Mouse (Mus musculus) neural tube, embryonic 15.5 days (tissue): ENCODE measurements around the gene Eda. TPM values are rescaled to one million over a fixed set of nuclear protein-coding genes. Genes with fewer than 3 reads are reported as not detected.
A peak's percentile ranks its signal among the peaks of the same experiment; 100 is the strongest.

ENCODE experiments used
- ATAC-seq: fragments of 200-750 bp; cut with Nextera tagmentation; 2 replicates; pipeline ENCODE4 v1.8.0; 2017; ENCODE audit warnings: mild to moderate bottlenecking, moderate TSS enrichment, moderate library complexity; ENCODE audit not compliant: low FRiP score
- H3K27ac ChIP-seq: fragments of 300-500 bp; sonication (generic); replicated peaks from 2 replicates; pipeline ENCODE4 v1.5.1; 2015; ENCODE audit warnings: mild to moderate bottlenecking, inconsistent platforms
- H3K27me3 ChIP-seq: fragments of 300-500 bp; sonication (generic); replicated peaks from 2 replicates; pipeline ENCODE4 v1.6.1; 2015; ENCODE audit warnings: inconsistent platforms
- H3K36me3 ChIP-seq: fragments of 300-500 bp; sonication (generic); 2 replicates; pipeline ENCODE4 v1.6.1; 2015; ENCODE audit warnings: inconsistent platforms
- H3K4me1 ChIP-seq: fragments of 300-500 bp; sonication (generic); 2 replicates; pipeline ENCODE4 v1.6.1; 2015; ENCODE audit warnings: inconsistent platforms
- H3K4me2 ChIP-seq: fragments of 300-500 bp; sonication (generic); 2 replicates; pipeline ENCODE4 v1.6.1; 2015; ENCODE audit warnings: inconsistent platforms, mild to moderate bottlenecking, moderate library complexity
- H3K4me3 ChIP-seq: fragments of 300-500 bp; sonication (generic); replicated peaks from 2 replicates; pipeline ENCODE4 v1.5.1; 2015; ENCODE audit warnings: mild to moderate bottlenecking, inconsistent platforms
- H3K9ac ChIP-seq: fragments of 300-500 bp; sonication (generic); replicated peaks from 2 replicates; pipeline ENCODE4 v1.6.1; 2015; ENCODE audit warnings: mild to moderate bottlenecking, inconsistent platforms
- H3K9me3 ChIP-seq: fragments of 300-500 bp; sonication (generic); replicated peaks from 2 replicates; pipeline ENCODE4 v1.6.1; 2016; ENCODE audit warnings: inconsistent platforms
- WGBS: fragments of 180-500 bp; shearing (Covaris S2); methylation state at CpG from one replicate; pipeline ENCODE4 v1.1.7; 2015; ENCODE audit warnings: mixed read lengths; 5-methylcytosine and 5-hydroxymethylcytosine counted together
- polyA plus RNA-seq: library from polyadenylated mRNA; unstranded; fragments of >200 nt; fragmentation: Nextera tagmentation; extraction: Ambion mirVana; gene quantifications from 2 replicates; pipeline ENCODE4 v1.2.1, GENCODE M21; 2015

The Eda gene
- polyA plus RNA-seq, 1 experiment from 2014 or later = 1.8 TPM

- no peak overlapping the region for H3K4me2 ChIP-seq
- no peaks in the 10 kb centered on the region for H3K4me1 ChIP-seq
- H3K27ac ChIP-seq = no peak overlapping the region
- no peaks in the 10 kb centered on the region for H3K36me3 ChIP-seq
- no peaks in the 10 kb centered on the region for H3K27me3 ChIP-seq
- no peak overlapping the region for H3K9ac ChIP-seq
- H3K4me3 ChIP-seq = no peak overlapping the region
- ATAC-seq = no peak
- H3K9me3 ChIP-seq = no peaks in the 10 kb centered on the region
Observed at GRCm38 (mm10) chrX:100313652-100314051, 338.2 kb downstream of the Eda start.

- Histone ChIP-seq H3K27me3 (no peaks in the 10 kb centered on the region), H3K36me3 (no peaks in the 10 kb centered on the region), H3K9me3 (no peaks in the 10 kb centered on the region), H3K27ac (no peak overlapping the region), H3K4me3 (no peak overlapping the region), H3K4me2 (no peak overlapping the region), H3K4me1 (no peaks in the 10 kb centered on the region), H3K9ac (no peak overlapping the region)
- ATAC-seq = no peak
Observed at GRCm38 (mm10) chrX:100314172-100314902, 338.9 kb downstream of the Eda start.

GRCm38 (mm10) chrX:100340687-100341086, 365.3 kb downstream of the Eda start:
- Histone ChIP-seq H3K9me3 (no peaks in the 10 kb centered on the region), H3K9ac (no peak overlapping the region), H3K4me2 (no peak overlapping the region), H3K36me3 (no peaks in the 10 kb centered on the region), H3K4me1 (no peaks in the 10 kb centered on the region), H3K4me3 (no peak overlapping the region), H3K27me3 (peaks cover 6% of the 10 kb centered on the region; the same call in 1 of the 2 replicates), H3K27ac (no peak overlapping the region)
- 83% methylated on average over 2 of the region's 2 CpGs for WGBS
- no peak for ATAC-seq

GRCm38 (mm10) chrX:100344433-100344832, 369.0 kb downstream of the Eda start:
- no peak overlapping the region for H3K4me2 ChIP-seq
- H3K9ac ChIP-seq = no peak overlapping the region
- H3K9me3 ChIP-seq = no peaks in the 10 kb centered on the region
- no peak overlapping the region for H3K4me3 ChIP-seq
- peaks cover 6% of the 10 kb centered on the region; the same call in 1 of the 2 replicates for H3K27me3 ChIP-seq
- WGBS = 83% methylated on average over 2 of the region's 2 CpGs
- ATAC-seq = no peak
- no peaks in the 10 kb centered on the region for H3K4me1 ChIP-seq
- H3K36me3 ChIP-seq = no peaks in the 10 kb centered on the region
- H3K27ac ChIP-seq = no peak overlapping the region

GRCm38 (mm10) chrX:100356974-100357373, 381.6 kb downstream of the Eda start:
- H3K27ac ChIP-seq = no peak overlapping the region
- no peak for ATAC-seq
- H3K9ac ChIP-seq = no peak overlapping the region
- WGBS = 86% methylated on average over 2 of the region's 2 CpGs
- H3K4me1 ChIP-seq = no peaks in the 10 kb centered on the region
- no peaks in the 10 kb centered on the region; the same call in 1 of the 2 replicates for H3K27me3 ChIP-seq
- no peaks in the 10 kb centered on the region for H3K36me3 ChIP-seq
- no peak overlapping the region for H3K4me2 ChIP-seq
- H3K4me3 ChIP-seq = no peak overlapping the region
- no peaks in the 10 kb centered on the region for H3K9me3 ChIP-seq

- H3K4me1 ChIP-seq = no peaks in the 10 kb centered on the region
- no peaks in the 10 kb centered on the region for H3K27me3 ChIP-seq
- no peaks in the 10 kb centered on the region for H3K9me3 ChIP-seq
- H3K27ac ChIP-seq = no peak overlapping the region
- no peak overlapping the region for H3K9ac ChIP-seq
- H3K4me3 ChIP-seq = no peak overlapping the region
- H3K36me3 ChIP-seq = no peaks in the 10 kb centered on the region
- H3K4me2 ChIP-seq = no peak overlapping the region
- ATAC-seq = no peak
- 93% methylated on average over 1 of the region's 1 CpGs for WGBS
Observed at GRCm38 (mm10) chrX:100389887-100390286, 414.5 kb downstream of the Eda start.

GRCm38 (mm10) chrX:100392304-100392703, 416.9 kb downstream of the Eda start:
- no peak overlapping the region for H3K4me3 ChIP-seq
- H3K9ac ChIP-seq = no peak overlapping the region
- no peaks in the 10 kb centered on the region for H3K27me3 ChIP-seq
- ATAC-seq = no peak
- H3K9me3 ChIP-seq = no peaks in the 10 kb centered on the region
- no peak overlapping the region for H3K4me2 ChIP-seq
- H3K4me1 ChIP-seq = no peaks in the 10 kb centered on the region
- no peak overlapping the region for H3K27ac ChIP-seq
- 40% methylated on average over 6 of the region's 6 CpGs for WGBS
- no peaks in the 10 kb centered on the region for H3K36me3 ChIP-seq

- H3K4me1 ChIP-seq = no peaks in the 10 kb centered on the region
- H3K27me3 ChIP-seq = no peaks in the 10 kb centered on the region
- H3K4me2 ChIP-seq = no peak overlapping the region
- WGBS = 47% methylated on average over 7 of the region's 7 CpGs
- peak; percentile 50; the same call in 1 of the 2 replicates for ATAC-seq
- H3K9me3 ChIP-seq = no peaks in the 10 kb centered on the region
- H3K9ac ChIP-seq = no peak overlapping the region
- H3K27ac ChIP-seq = no peak overlapping the region
- H3K4me3 ChIP-seq = no peak overlapping the region
- H3K36me3 ChIP-seq = no peaks in the 10 kb centered on the region
Observed at GRCm38 (mm10) chrX:100394223-100394861, 418.9 kb downstream of the Eda start.

- no peak overlapping the region for H3K27ac ChIP-seq
- no peak for ATAC-seq
- no peaks in the 10 kb centered on the region for H3K9me3 ChIP-seq
- no peaks in the 10 kb centered on the region for H3K36me3 ChIP-seq
- H3K4me2 ChIP-seq = no peak overlapping the region
- no peak overlapping the region for H3K4me3 ChIP-seq
- H3K27me3 ChIP-seq = no peaks in the 10 kb centered on the region
- WGBS = 71% methylated on average over 8 of the region's 8 CpGs
- H3K4me1 ChIP-seq = no peaks in the 10 kb centered on the region
- H3K9ac ChIP-seq = no peak overlapping the region
Observed at GRCm38 (mm10) chrX:100395026-100395425, 419.6 kb downstream of the Eda start.

- Histone ChIP-seq H3K36me3 (no peaks in the 10 kb centered on the region), H3K27me3 (no peaks in the 10 kb centered on the region), H3K4me1 (no peaks in the 10 kb centered on the region), H3K4me2 (no peak overlapping the region), H3K9ac (no peak overlapping the region), H3K4me3 (no peak overlapping the region), H3K9me3 (no peaks in the 10 kb centered on the region), H3K27ac (no peak overlapping the region)
- ATAC-seq = no peak
Observed at GRCm38 (mm10) chrX:100400900-100401299, 425.5 kb downstream of the Eda start.

- no peaks in the 10 kb centered on the region for H3K9me3 ChIP-seq
- no peaks in the 10 kb centered on the region for H3K27me3 ChIP-seq
- no peak overlapping the region for H3K9ac ChIP-seq
- H3K4me2 ChIP-seq = no peak overlapping the region
- H3K36me3 ChIP-seq = no peaks in the 10 kb centered on the region
- no peak overlapping the region for H3K4me3 ChIP-seq
- 85% methylated on average over 5 of the region's 5 CpGs for WGBS
- no peak for ATAC-seq
- H3K27ac ChIP-seq = no peak overlapping the region
- no peaks in the 10 kb centered on the region for H3K4me1 ChIP-seq
Observed at GRCm38 (mm10) chrX:100401657-100402056, 426.3 kb downstream of the Eda start.

GRCm38 (mm10) chrX:100409245-100409644, 433.8 kb downstream of the Eda start:
- no peaks in the 10 kb centered on the region for H3K4me1 ChIP-seq
- H3K4me3 ChIP-seq = no peak overlapping the region
- H3K27ac ChIP-seq = no peak overlapping the region
- no peaks in the 10 kb centered on the region for H3K36me3 ChIP-seq
- no peaks in the 10 kb centered on the region for H3K27me3 ChIP-seq
- 83% methylated on average over 1 of the region's 1 CpGs for WGBS
- no peak for ATAC-seq
- H3K9me3 ChIP-seq = no peaks in the 10 kb centered on the region
- no peak overlapping the region for H3K4me2 ChIP-seq
- no peak overlapping the region for H3K9ac ChIP-seq
